Mouse (Mus musculus) activated CD4-positive, CD25-positive, alpha-beta regulatory T cell, adult 4 months (primary cell): Measurements from ENCODE around the gene Hvcn1. TPM values are rescaled to one million over a fixed set of nuclear protein-coding genes. Genes with fewer than 3 reads are reported as not detected.

Source experiments
- ATAC-seq: one replicate; pipeline ENCODE4 v1.8.0; 2017
- polyA plus RNA-seq, 2 experiments: library from polyadenylated mRNA; unstranded; fragments of 100-300 nt; shearing (Covaris generic); gene quantifications; one replicate each; pipeline ENCODE4 v1.2.1; 2017

Gene Hvcn1
- polyA plus RNA-seq, 2 experiments from 2014 or later, result 39.5 to 46.5 TPM

DNA sequence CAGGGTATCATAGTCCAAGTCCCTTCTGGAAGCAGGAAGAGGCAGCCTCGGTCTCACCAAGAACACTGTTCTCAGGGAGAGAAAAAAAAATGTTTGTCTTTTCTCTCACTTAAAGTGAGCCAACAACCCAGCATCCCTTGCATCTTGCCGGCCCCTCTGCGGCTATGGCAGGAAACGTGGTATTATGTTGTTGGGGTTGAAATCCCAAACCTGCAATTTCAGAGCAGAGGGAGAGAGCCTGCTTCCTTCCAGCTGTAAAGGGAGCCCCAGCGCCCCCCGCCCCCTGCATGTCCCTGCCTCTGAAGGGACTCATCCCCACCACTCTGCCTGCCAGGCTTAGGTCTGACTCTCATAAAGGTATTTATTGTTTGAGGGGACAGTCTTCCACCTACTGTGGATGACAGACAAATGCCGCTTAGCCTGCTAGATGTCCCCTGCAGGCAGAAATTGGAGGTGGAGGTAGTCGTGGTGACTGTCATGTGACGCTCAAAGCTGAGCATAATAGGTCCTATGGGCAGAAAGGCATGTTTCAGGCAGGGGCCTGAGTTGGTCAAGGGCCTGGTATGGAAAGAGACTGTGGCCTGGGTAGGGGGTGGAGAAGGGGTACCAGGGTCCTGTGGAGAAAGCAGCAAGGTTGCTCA lies 28.7 kb downstream of the Hvcn1 start:
- peak; percentile 11 for ATAC-seq

DNA sequence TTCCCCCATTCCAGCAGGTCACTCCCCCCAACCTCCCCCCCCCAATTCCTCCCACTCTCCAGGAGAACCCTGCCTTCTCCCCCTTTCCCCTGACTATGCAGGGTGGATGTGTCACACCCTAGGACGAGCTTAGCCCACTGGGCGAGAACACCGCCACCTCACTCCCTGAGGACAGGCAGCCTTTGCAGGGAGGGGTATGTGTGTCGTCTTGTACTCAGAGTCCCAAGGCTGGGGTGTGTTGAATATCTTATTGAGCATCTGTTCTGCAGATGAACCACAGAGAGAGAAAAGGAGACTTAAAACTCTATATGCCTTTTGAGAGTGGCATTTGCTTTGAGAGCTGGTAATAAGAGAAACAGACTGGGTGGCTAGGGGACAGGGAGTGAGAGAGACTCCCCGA lies 30.6 kb downstream of the Hvcn1 start:
- ATAC-seq, result no peak

GRCm38 (mm10) chr5:122239618-122240017 lies 33.0 kb downstream of the Hvcn1 start:
- no peak for ATAC-seq

DNA sequence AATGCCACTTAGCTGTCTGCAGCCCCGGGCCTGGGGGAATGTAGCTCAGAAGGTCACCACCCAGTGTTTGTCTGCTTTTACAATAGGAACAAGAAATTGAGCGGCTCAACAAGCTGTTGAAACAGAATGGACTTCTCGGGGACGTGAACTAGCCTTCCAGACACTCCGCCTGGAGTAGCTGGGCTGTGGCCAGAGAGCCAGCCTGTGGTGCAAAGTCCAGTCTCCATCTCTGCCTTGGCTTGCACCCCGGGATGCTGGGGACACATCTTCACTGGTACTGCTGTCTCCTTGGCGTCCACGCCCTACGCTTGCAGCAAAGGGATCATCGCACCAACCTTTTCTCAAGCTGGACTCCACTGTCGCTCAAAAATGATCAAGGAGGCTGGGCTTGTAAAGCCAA lies 33.9 kb downstream of the Hvcn1 start:
- ATAC-seq, result no peak

- ATAC-seq, result no peak
These were observed 34.4 kb downstream of the Hvcn1 start for GRCm38 (mm10) chr5:122240989-122241388.

DNA sequence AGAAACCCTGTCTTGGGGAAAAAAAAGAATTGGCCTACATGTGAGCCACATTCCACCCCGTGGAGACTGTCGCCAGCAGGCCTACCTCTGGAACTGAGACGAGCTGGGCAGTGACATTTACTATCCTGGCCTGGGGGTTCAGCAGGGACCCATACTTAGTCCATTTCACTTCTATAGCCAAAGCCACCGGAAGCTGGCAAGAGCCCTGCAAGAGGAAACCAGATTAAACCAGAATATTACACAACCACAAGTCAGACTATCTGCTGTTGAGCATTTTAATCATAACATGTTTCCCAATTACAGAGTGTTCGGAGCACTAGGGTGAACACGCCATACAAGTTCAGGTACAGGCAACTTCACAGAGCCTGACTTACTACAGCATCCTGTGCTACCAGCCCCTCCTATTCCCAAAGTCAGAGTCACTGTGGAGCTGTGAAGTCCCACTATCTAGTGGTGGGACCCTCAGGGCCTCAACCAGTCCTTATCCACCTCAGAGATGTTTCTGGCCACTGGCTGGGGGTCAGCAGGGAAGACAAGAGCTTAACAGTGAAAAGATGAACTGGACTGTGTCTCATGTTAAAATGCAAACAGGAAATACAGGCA lies 36.0 kb downstream of the Hvcn1 start:
- no peak for ATAC-seq

DNA sequence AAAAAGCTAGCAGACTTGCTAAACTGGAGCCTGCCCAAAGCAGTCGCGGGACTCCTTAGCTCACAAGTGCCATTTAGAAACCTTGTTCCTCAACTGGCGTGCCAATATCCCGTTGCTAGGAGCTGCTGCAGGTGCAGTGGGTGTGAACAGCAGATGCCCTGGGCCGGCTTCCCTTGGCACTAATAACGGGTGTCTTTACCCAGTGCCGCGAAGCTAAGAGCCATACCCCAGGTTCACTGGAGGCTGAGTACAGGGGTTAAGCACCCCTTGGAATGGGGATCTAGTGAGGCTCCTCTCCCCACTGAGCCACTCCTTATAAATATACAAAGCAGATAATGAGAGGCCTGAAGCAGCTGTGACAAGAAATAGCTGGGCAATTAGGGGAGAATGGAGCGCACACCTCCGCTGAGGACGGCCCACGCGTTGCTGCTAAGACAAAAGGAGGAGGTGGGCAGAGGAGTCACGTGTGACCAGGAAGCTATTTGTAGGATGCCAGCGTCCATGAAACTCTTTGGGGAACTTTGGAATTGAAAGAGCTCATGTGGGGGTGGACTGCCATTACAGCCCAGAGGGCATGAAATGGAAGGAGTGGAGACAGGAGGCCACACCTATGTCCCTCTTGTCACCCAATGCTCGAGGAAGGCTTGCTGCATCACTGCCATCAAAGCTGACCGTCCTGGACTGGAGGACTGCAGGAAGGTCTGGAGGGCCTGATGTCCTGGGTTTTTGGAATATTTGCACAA lies 37.3 kb downstream of the Hvcn1 start:
- ATAC-seq, result no peak

- ATAC-seq, result no peak
These were observed 38.6 kb downstream of the Hvcn1 start for GRCm38 (mm10) chr5:122245186-122245585.

GRCm38 (mm10) chr5:122246547-122247167 lies 40.1 kb downstream of the Hvcn1 start:
- ATAC-seq, result no peak

- ATAC-seq, result no peak
These were observed 40.9 kb downstream of the Hvcn1 start for GRCm38 (mm10) chr5:122247529-122247928.

- no peak for ATAC-seq
These were observed 41.3 kb downstream of the Hvcn1 start for GRCm38 (mm10) chr5:122247934-122248333.

- ATAC-seq, result no peak
These were observed 42.7 kb downstream of the Hvcn1 start for GRCm38 (mm10) chr5:122249281-122249680.

GRCm38 (mm10) chr5:122251895-122252606 lies 45.4 kb downstream of the Hvcn1 start:
- ATAC-seq, result no peak

DNA sequence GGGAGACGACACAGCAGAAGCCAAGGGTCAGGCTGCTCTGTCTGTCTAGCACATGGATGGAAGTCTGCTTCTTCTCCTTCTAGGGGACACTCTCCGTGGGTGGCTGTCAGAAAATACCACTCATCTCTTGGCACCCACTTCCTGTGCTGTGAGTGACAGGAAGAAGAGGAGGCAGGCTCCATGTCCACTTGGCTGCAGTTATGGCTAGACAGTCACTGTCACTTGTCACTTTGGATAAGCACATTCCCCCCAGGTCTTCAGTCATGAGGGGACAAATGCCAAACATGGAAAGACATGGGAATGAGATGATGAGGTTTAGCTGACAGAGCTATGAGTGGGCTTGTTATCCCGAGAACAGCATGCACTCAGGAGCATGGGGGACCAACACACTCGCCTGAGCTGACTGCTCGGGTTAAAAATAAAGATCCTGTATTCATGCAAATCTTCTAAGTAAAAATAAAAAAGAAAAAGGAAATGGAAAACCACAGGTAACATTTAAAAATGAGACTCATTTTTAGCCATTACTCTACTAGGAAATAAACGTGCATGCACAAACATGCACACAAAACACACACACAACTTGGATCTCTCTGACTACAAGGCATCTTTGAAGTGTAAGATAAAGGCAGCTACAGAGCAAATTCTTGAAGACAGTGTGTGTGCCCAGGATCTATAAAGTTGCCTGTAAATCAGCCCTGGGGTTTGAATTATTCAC lies 51.6 kb downstream of the Hvcn1 start:
- ATAC-seq, result peak; percentile 48

DNA sequence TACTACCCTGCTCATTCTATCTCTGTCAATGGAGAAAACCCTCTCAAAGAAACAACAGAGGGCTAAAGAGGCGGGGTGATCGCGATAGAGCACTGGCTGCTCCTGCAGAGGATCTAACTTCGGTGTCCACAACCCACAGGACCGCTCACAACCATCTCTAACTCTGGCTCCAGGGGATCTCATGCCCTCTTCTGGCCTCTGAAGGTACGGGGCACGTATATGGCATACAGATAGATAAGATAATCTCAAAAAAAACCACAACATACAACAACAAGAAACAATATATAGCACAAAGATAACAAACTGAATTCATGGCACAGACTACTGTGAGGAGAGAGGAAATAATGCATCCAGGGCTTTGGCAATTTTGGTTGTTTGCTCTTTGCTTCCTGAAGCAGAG lies 55.5 kb downstream of the Hvcn1 start:
- ATAC-seq, result no peak

DNA sequence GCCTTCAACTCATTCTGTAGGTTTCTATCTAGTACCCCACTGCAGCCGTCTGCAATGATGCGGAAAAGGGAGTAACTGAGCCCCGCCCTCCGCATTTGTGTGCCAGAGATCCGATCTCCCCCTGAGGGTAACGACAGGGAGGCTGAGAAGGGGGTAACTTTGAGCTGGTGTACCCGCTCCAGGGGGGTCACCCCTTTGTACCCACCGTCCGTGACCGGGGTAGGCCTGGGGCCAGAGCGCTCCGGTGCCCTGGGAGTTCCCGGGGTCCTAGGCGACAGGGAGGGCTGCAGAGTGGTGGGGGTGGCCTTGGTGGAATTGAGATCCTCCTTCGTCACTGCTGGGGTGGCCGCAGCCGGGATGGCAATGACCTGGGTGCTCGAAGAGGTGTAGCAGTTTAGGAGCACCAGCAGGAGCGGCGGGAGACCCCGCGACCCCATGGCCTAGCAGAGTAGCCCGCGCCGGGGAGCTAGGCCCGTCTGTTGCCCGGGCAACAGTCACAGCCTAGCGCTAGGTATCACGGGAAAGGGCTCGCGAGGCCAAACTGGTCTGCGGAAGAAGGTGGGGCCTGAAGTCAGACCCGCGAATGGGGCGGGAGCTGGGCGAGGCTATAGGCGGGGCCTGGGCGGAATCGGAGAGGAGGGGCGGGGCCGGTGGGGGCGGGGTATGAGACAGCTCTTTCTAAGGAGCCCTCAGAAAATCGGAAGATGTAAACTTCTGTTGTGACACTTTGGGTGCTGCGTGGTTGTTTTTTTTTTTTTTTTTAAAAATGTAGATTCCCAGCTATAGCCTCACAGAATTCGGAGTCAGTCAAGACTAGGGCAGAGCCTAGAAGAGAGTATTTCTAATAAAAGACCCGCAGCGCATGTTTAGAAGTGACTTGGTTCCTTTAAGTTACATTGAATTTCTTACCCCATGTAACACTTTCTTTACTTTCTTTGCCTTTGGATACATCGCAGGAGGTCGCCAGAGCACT lies 57.6 kb downstream of the Hvcn1 start, which contains the start of gene Tctn1:
TSS of gene Tctn1 (minus strand) at position 528 of the 973 bp plus-strand sequence.
- peak; percentile 99 for ATAC-seq

GRCm38 (mm10) chr5:122265187-122265586 lies 58.6 kb downstream of the Hvcn1 start:
- ATAC-seq, result no peak

DNA sequence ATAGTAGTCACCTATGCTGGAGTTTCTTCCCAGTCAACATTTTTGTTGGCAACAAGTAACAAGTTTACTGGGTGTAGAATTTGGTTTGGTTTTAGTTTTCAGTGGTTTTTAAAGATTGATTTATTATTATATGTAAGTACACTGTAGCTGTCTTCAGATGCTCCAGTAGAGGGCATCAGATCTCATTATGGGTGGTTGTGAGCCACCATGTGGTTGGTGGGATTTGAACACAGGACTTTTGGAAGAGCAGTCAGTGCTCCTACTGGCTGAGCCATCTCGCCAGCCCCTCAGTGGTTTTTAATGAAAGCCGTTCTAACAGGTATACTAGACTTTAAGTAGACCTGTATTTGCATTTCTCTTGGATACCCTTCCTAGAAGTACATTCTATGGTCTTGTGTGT lies 59.3 kb downstream of the Hvcn1 start:
- ATAC-seq, result no peak

- no peak for ATAC-seq
These were observed 60.5 kb downstream of the Hvcn1 start for GRCm38 (mm10) chr5:122267136-122267535.

GRCm38 (mm10) chr5:122267899-122268298 lies 61.3 kb downstream of the Hvcn1 start:
- no peak for ATAC-seq
